Mouse (Mus musculus) hindbrain, embryonic 15.5 days (tissue): ENCODE results near the gene Pde8b. TPM values are rescaled to one million over a fixed set of nuclear protein-coding genes. Genes with fewer than 3 reads are reported as not detected.
A peak's percentile ranks its signal among the peaks of the same experiment; 100 is the strongest.
"Not testable (repeated sequence)": the region's sequence is repeated elsewhere in the genome, so short reads cannot be mapped to it uniquely, and the experiment has no call there.

Experiments used
- ATAC-seq: fragments of 200-750 bp; cut with Nextera tagmentation; 2 replicates; pipeline ENCODE4 v1.8.0; 2017; ENCODE audit warnings: low read depth, moderate number of reproducible peaks, moderate TSS enrichment; ENCODE audit not compliant: low FRiP score
- H3K27ac ChIP-seq: fragments of 300-500 bp; sonication (generic); replicated peaks from 2 replicates; pipeline ENCODE4 v1.5.1; 2015; ENCODE audit warnings: mild to moderate bottlenecking, inconsistent platforms
- H3K27me3 ChIP-seq: fragments of 300-500 bp; sonication (generic); 2 replicates; pipeline ENCODE4 v1.6.1; 2015; ENCODE audit warnings: control low read depth, inconsistent platforms
- H3K36me3 ChIP-seq: fragments of 300-500 bp; sonication (generic); 2 replicates; pipeline ENCODE4 v1.6.1; 2015; ENCODE audit warnings: control low read depth, inconsistent platforms
- H3K4me1 ChIP-seq: fragments of 300-500 bp; sonication (generic); replicated peaks from 2 replicates; pipeline ENCODE4 v1.6.1; 2015; ENCODE audit warnings: control low read depth, inconsistent platforms
- H3K4me2 ChIP-seq: fragments of 300-500 bp; sonication (generic); 2 replicates; pipeline ENCODE4 v1.6.1; 2015; ENCODE audit warnings: moderate library complexity, mild to moderate bottlenecking, inconsistent platforms
- H3K4me3 ChIP-seq: fragments of 300-500 bp; sonication (generic); 2 replicates; pipeline ENCODE4 v1.5.1; 2015; ENCODE audit warnings: mild to moderate bottlenecking, inconsistent platforms
- H3K9ac ChIP-seq: fragments of 300-500 bp; sonication (generic); 2 replicates; pipeline ENCODE4 v1.6.1; 2015; ENCODE audit warnings: inconsistent platforms
- H3K9me3 ChIP-seq: fragments of 300-500 bp; sonication (generic); 2 replicates; pipeline ENCODE4 v1.6.1; 2016; ENCODE audit warnings: control low read depth, inconsistent platforms
- WGBS: fragments of 180-500 bp; shearing (Covaris S2); methylation state at CpG from one replicate; pipeline ENCODE4 v1.1.7; 2015; 5-methylcytosine and 5-hydroxymethylcytosine counted together
- polyA plus RNA-seq: library from polyadenylated mRNA; unstranded; fragments of >200 nt; fragmentation: Nextera tagmentation; extraction: Ambion mirVana; gene quantifications from 2 replicates; pipeline ENCODE4 v1.2.1, GENCODE M21; 2015

Gene Pde8b
- polyA plus RNA-seq, 1 experiment from 2014 or later: 7.0 TPM

- WGBS: 88% methylated on average over 2 of the region's 2 CpGs
- Histone ChIP-seq H3K27me3 (no peaks in the 10 kb centered on the region), H3K9ac (no peak overlapping the region), H3K4me2 (no peak overlapping the region), H3K4me3 (no peak overlapping the region), H3K4me1 (no peaks in the 10 kb centered on the region), H3K9me3 (no peaks in the 10 kb centered on the region), H3K27ac (no peak overlapping the region), H3K36me3 (no peaks in the 10 kb centered on the region)
- ATAC-seq: no peak
Observed at GRCm38 (mm10) chr13:95243026-95243425, 7.1 kb downstream of the Pde8b start.

- no peaks in the 10 kb centered on the region for H3K4me1 ChIP-seq
- no peak overlapping the region for H3K4me3 ChIP-seq
- H3K9me3 ChIP-seq: no peaks in the 10 kb centered on the region
- H3K4me2 ChIP-seq: no peak overlapping the region
- no peak for ATAC-seq
- H3K9ac ChIP-seq: no peak overlapping the region
- no peak overlapping the region for H3K27ac ChIP-seq
- H3K36me3 ChIP-seq: no peaks in the 10 kb centered on the region
- 93% methylated on average over 2 of the region's 2 CpGs for WGBS
- no peaks in the 10 kb centered on the region for H3K27me3 ChIP-seq
Observed at GRCm38 (mm10) chr13:95237488-95237887, 12.6 kb downstream of the Pde8b start.

GRCm38 (mm10) chr13:95235261-95235660 lies 14.9 kb downstream of the Pde8b start:
- no peaks in the 10 kb centered on the region for H3K36me3 ChIP-seq
- H3K27ac ChIP-seq: no peak overlapping the region
- no peak overlapping the region for H3K9ac ChIP-seq
- no peaks in the 10 kb centered on the region for H3K4me1 ChIP-seq
- no peaks in the 10 kb centered on the region for H3K27me3 ChIP-seq
- no peak overlapping the region for H3K4me2 ChIP-seq
- WGBS: 82% methylated on average over 8 of the region's 8 CpGs
- H3K4me3 ChIP-seq: no peak overlapping the region
- no peaks in the 10 kb centered on the region for H3K9me3 ChIP-seq
- ATAC-seq: no peak

GRCm38 (mm10) chr13:95231366-95232138 lies 18.6 kb downstream of the Pde8b start:
- Histone ChIP-seq H3K9ac (no peak overlapping the region), H3K4me3 (no peak overlapping the region), H3K36me3 (no peaks in the 10 kb centered on the region), H3K9me3 (no peaks in the 10 kb centered on the region), H3K4me2 (no peak overlapping the region), H3K27ac (no peak overlapping the region), H3K4me1 (no peaks in the 10 kb centered on the region), H3K27me3 (no peaks in the 10 kb centered on the region)
- ATAC-seq: no peak
- 84% methylated on average over 8 of the region's 8 CpGs for WGBS

GRCm38 (mm10) chr13:95230326-95230725 lies 19.8 kb downstream of the Pde8b start:
- H3K9ac ChIP-seq: no peak overlapping the region
- no peaks in the 10 kb centered on the region for H3K9me3 ChIP-seq
- no peak overlapping the region for H3K4me3 ChIP-seq
- H3K27ac ChIP-seq: no peak overlapping the region
- H3K36me3 ChIP-seq: no peaks in the 10 kb centered on the region
- no peak overlapping the region for H3K4me2 ChIP-seq
- 84% methylated on average over 1 of the region's 1 CpGs for WGBS
- H3K27me3 ChIP-seq: no peaks in the 10 kb centered on the region
- no peaks in the 10 kb centered on the region for H3K4me1 ChIP-seq
- ATAC-seq: no peak

- ATAC-seq: no peak
- 90% methylated on average over 2 of the region's 2 CpGs for WGBS
- Histone ChIP-seq H3K9ac (no peak overlapping the region), H3K27ac (no peak overlapping the region), H3K4me3 (no peak overlapping the region), H3K4me1 (peaks cover 6% of the 10 kb centered on the region), H3K27me3 (no peaks in the 10 kb centered on the region), H3K4me2 (no peak overlapping the region), H3K36me3 (no peaks in the 10 kb centered on the region), H3K9me3 (no peaks in the 10 kb centered on the region)
Observed at GRCm38 (mm10) chr13:95224491-95224890, 25.6 kb downstream of the Pde8b start.

GRCm38 (mm10) chr13:95223427-95223772 lies 26.7 kb downstream of the Pde8b start:
- ATAC-seq: no peak
- peak overlapping the region; percentile 85 for H3K4me3 ChIP-seq
- H3K36me3 ChIP-seq: no peaks in the 10 kb centered on the region
- peak overlapping the region; percentile 97 for H3K4me2 ChIP-seq
- 52% methylated on average over 2 of the region's 2 CpGs for WGBS
- H3K9me3 ChIP-seq: no peaks in the 10 kb centered on the region
- no peaks in the 10 kb centered on the region for H3K27me3 ChIP-seq
- no peak overlapping the region for H3K9ac ChIP-seq
- no peak overlapping the region for H3K27ac ChIP-seq
- peaks cover 6% of the 10 kb centered on the region for H3K4me1 ChIP-seq

GRCm38 (mm10) chr13:95222569-95223426 lies 27.3 kb downstream of the Pde8b start:
- no peaks in the 10 kb centered on the region for H3K36me3 ChIP-seq
- H3K4me2 ChIP-seq: peak overlapping the region; percentile 97
- H3K9me3 ChIP-seq: no peaks in the 10 kb centered on the region
- 0 out of 2 replicates have a peak overlapping the region, but pooled peaks have one; percentile 15 for H3K27ac ChIP-seq
- WGBS: under 1% methylated on average over 72 of the region's 96 CpGs
- peaks cover 6% of the 10 kb centered on the region for H3K4me1 ChIP-seq
- peak overlapping the region; percentile 61 for H3K9ac ChIP-seq
- peak; percentile 83 for ATAC-seq
- H3K27me3 ChIP-seq: no peaks in the 10 kb centered on the region
- H3K4me3 ChIP-seq: peak overlapping the region; percentile 85

- 0 out of 2 replicates have a peak overlapping the region, but pooled peaks have one; percentile 15 for H3K27ac ChIP-seq
- 2% methylated on average over 24 of the region's 24 CpGs for WGBS
- peak; percentile 46; the same call in 1 of the 2 replicates for ATAC-seq
Observed at GRCm38 (mm10) chr13:95221882-95222568, 28.1 kb downstream of the Pde8b start.

GRCm38 (mm10) chr13:95215661-95216170 lies 34.4 kb downstream of the Pde8b start:
- H3K4me3 ChIP-seq, H3K27me3 ChIP-seq, H3K27ac ChIP-seq, H3K4me2 ChIP-seq, H3K9ac ChIP-seq, H3K4me1 ChIP-seq, H3K9me3 ChIP-seq, ATAC-seq, H3K36me3 ChIP-seq: not testable (repeated sequence)
- WGBS: 52% methylated on average over 1 of the region's 1 CpGs

More at GRCm38 (mm10) chr13:95221882-95222568, 28.1 kb downstream of the Pde8b start:
- Histone ChIP-seq H3K9me3 (no peaks in the 10 kb centered on the region), H3K4me1 (peaks cover 6% of the 10 kb centered on the region), H3K4me2 (peak overlapping the region; percentile 97), H3K36me3 (no peaks in the 10 kb centered on the region), H3K27me3 (no peaks in the 10 kb centered on the region), H3K9ac (peak overlapping the region; percentile 61), H3K4me3 (peak overlapping the region; percentile 85)

- no peaks in the 10 kb centered on the region for H3K36me3 ChIP-seq
- no peak overlapping the region for H3K4me2 ChIP-seq
- ATAC-seq: no peak
- H3K27me3 ChIP-seq: no peaks in the 10 kb centered on the region
- 57% methylated on average over 5 of the region's 5 CpGs for WGBS
- no peaks in the 10 kb centered on the region for H3K9me3 ChIP-seq
- H3K4me3 ChIP-seq: no peak overlapping the region
- H3K27ac ChIP-seq: no peak overlapping the region
- no peak overlapping the region for H3K9ac ChIP-seq
- no peaks in the 10 kb centered on the region for H3K4me1 ChIP-seq
Observed at GRCm38 (mm10) chr13:95212320-95212719, 37.8 kb downstream of the Pde8b start.
